Mouse (Mus musculus): ENCODE results near the gene Polr2f.

GRCm38 (mm10) chr15:79097135-79097534, 43.7 kb upstream of the Polr2f start:
- TF ChIP-seq CTCF (IDR thresholded peaks at IDR 0.05; ENCODE audit: extremely low read depth, insufficient read depth, low read length) (no peak), POLR2A (IDR thresholded peaks at IDR 0.05; ENCODE audit: extremely low read depth, insufficient read depth, low read length) (no peak)

All from cortical plate, adult 2 months (tissue).